Mouse (Mus musculus): Measurements from ENCODE around the gene Sox5.
A peak's percentile ranks its signal among the peaks of the same experiment; 100 is the strongest.

Sox5 gene

DNA sequence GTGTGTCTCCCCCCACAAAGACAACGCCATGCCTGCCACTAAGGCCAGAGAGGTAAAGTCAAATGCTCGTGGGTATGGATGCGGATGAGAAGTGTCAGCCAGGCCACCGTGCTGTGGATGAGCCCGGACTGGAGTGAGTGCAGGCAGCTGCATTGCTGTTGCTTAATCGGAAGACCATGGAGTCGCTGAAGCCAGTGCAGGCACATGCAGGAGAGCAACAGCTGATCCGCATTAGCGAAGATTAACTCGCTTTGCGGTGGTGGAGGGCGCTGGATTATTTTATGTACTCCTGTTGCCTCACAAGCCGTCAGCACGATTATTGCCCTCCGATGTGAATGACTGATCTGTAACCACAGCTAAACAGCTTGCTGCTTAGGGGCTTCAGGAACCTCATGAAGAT, 922.2 kb downstream of the Sox5 start:
- no peak for DNase-seq (ENCODE audit: low read depth, low spot score)

DNA sequence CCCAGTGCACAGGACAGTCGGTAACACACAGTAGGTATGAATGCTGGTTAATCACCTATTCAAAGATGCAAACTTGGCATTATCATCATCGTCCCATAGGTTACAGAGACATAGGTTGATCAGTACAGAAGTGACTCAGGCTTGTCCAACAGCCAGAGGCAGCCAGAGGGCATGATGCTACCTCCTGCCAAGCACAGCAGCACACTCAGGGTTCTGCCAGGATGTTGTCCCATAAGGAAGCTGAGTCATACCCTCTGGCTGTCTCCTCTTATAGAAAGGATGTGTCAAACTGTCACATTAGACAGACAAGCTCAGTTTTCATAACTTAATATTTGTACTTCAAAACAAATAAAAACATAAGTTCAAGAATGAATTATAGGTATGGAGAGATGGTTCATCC, 923.2 kb downstream of the Sox5 start:
- no peak for DNase-seq (ENCODE audit: low read depth, low spot score)

DNA sequence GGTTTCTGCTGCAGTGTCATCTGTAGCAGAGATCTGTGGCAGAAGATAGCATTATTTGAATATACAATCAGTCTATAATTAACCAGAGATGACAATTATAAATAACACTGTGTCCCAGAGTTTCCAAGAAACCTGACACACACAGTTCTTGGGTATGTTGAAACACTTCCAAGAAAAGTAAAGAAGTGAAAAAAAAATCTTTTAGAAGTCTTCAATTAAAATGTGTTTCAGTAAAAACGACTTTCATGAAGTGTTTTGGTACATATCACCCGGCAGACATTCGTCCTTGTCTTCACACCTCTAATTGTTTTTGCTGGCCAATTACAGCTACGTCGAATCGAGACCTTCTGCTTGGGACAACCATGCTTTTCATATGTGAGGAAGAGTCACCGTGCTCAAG, 924.4 kb downstream of the Sox5 start:
- no peak for DNase-seq (ENCODE audit: low read depth, low spot score)

DNA sequence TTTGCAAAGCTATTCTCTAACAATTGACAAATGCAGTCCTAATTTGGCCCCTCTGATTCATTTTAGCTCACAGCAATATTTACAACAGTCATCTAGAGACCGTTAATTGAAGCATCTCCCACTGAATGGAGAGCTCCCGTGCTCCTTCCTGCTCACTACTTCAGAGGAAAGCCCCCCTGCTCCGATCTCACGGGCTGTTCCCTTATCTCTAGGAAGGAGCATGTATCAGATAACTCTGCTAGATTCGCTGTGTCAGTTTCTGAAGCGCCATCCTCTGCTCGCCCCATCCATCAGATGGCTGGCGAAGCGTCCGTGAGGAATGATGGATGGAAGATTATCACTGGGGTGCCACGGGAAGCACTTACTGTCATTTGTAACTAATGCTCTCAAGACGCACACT, 926.4 kb downstream of the Sox5 start:
- DNase-seq (ENCODE audit: low read depth, low spot score), result no peak

DNA sequence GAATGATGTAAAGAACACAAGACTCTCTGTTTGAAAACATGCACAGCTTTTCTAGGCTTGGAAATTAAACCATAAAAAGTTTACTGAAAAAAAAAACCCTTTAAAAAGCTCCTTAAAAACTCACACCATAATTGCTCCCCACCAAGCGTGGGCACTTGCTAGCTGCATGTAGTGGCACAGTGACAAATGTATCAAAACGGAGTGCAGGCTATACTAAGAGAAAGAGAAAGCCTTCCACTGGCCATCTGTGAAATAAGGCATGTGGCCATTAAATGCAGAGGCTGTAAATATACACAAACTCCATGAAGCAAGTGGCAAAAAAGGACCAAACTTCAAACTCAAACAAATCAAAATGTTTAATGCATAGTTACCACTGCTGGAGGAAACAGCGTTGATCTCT, 927.7 kb downstream of the Sox5 start:
- peak; percentile 70 for DNase-seq (ENCODE audit: low read depth, low spot score)

- DNase-seq (ENCODE audit: low read depth, low spot score), result no peak
These were observed 936.0 kb downstream of the Sox5 start for GRCm38 (mm10) chr6:143845761-143846160.

DNA sequence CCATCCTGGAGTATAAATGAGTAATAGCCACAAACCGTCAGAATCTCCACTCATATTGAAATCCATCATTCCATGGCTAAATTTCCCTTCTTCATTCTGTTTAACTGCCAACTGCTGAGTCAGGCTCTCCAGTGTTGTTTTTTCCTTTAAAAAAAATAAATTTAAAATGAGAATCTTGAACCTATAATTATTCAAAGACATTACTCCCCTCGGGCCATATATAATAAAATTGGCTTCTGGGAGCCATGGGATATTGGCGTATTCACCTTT, 937.1 kb downstream of the Sox5 start:
- DNase-seq (ENCODE audit: low read depth, low spot score), result no peak

GRCm38 (mm10) chr6:143843933-143844700, 937.7 kb downstream of the Sox5 start:
- DNase-seq (ENCODE audit: low read depth, low spot score), result no peak

DNA sequence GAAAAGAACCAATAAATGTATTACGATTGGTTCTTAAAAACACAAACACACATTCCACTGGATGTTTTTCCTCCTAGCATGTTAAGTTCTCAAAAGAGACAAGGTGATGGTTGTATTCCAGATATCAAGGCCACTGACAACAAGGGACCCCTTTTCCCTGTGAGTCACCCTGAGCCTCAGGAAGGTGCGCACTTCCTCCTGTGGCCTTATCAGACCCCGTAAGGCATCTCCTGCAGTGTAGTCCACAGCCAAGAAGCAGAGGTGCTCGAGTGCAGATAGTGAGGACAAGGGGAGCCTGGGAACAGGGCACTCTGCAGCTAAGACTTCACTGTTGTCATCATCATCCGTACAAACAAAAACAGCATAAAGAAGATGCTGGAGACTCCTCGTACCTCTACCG, 939.8 kb downstream of the Sox5 start:
- DNase-seq (ENCODE audit: low read depth, low spot score), result no peak

DNA sequence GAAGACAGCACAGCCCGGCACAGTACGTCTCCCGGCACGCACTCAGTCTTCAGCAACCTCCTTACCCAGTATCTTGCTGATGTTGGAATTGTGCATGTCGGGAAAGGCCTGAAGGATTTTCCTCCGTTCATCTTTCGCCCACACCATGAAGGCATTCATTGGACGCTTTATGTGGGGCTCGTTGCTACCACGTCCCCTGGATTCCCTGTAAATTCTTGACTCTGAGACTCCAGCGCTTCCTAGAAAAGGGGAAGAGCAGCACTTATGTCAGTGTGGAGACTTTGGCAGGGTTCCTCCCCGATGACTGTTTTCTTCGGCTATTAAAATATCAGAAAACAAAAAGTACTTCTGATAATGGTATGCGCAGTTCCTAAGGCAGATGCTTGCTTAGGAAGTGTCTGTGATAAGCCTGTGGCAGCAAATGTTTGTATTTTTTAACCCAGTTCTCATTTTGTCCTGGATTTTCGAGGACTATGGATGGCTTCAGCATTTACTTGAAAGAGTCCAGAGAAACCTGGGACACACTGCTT, 940.6 kb downstream of the Sox5 start:
- no peak for DNase-seq (ENCODE audit: low read depth, low spot score)

DNA sequence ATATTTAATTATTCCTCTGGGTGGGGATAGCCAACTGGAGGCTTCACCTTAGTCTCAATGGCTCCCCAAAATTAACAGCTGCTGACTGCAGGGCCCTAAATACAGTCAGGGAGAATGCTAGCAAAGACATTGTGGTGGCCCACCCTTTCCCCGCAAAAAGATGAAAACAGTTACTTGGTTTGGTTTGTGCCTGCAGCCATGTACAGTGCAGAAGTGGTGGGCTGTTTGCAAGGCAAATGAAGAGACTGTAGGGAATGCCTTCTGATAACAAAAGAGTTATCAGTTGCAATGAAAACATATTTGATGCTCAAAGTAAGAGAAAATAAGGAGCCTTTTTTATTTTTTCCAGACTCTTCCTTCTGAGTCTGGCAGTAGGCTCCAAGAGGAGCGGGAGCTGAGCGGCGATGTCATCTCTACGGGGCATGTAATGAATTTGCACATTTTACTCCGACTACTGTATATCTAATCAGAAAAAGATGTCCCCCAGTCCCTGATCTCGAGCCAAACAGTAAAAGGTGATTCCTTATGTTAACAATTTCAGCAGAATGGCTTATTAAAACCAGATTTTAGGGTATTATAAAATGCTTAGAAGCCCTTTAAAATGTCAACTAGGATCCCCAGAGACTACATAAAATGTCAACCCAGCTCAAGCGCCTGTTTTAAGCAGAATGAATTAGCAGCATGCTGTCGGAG, 943.2 kb downstream of the Sox5 start:
- no peak for DNase-seq (ENCODE audit: low read depth, low spot score)

GRCm38 (mm10) chr6:143835331-143835730, 946.4 kb downstream of the Sox5 start:
- DNase-seq (ENCODE audit: low read depth, low spot score), result no peak

DNA sequence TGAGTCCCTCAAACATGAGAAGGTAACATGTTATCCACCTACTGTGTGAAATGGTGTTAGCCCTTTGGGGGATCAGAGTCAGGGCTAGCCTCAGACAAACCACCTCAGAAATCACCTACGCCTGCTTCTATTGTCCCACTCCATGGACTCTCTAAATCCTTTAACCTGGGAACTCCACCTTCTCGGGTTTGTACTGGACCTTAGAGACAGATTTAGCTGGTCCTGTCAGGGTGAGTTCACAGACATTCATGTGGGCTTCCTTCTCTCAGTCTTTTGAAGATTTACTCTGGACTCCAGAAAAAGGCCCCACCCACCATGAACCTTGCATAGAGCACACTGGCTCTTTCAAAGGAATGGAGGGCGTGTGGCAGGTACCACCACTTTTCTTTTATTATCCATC, 947.8 kb downstream of the Sox5 start:
- DNase-seq (ENCODE audit: low read depth, low spot score), result no peak

DNA sequence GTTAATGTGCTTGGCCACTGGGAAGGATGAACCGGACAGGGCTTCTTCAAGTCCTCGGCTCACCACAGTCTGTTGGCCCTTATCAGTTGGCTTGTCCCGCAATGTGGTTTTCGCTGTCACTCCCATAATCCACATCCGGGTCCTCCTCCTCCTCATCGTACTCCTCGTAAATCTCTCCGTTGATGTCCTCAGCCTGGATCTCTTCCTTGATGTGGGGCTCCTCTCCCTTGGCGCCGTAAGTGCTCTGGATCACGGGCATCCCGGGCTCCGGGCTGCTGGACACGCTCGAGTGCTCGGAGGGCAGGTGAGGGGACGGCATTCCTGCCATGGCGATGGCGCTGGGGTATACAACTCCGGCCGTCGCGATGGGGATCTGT, 948.6 kb downstream of the Sox5 start:
- DNase-seq (ENCODE audit: low read depth, low spot score), result no peak

DNA sequence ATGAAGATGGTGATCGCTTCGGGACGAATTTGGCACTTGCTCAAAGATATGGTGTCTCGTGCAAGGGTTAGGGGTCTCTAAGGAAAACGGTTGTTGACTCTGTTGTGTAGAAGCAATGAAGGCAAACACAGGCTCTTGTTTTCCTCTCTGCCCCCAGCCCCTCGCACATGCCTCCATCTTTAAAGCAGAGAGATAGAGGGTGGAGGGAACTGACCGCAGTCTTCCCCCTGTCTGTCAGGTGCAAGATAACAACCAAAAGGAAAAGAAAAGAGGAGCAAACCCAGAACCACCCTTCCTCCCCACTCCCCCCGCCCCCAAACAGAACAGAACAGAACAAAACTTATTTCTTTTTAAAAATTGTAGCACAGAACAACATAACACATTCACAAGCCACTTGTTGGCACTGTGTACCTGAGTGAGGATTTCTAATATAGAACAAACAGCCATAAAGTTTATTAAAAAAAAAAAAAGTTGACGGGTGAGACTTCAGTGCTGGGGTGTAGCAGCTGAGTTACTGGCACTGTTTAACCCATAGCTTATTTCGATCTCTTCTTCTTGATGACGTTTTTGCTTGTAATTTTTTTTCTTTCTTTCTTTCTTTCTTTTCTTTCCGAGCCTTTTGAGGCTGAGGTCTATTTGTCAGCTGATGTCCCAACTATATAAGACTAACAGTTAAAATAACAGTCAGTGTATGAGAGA, 949.1 kb downstream of the Sox5 start:
- no peak for DNase-seq (ENCODE audit: low read depth, low spot score)

DNA sequence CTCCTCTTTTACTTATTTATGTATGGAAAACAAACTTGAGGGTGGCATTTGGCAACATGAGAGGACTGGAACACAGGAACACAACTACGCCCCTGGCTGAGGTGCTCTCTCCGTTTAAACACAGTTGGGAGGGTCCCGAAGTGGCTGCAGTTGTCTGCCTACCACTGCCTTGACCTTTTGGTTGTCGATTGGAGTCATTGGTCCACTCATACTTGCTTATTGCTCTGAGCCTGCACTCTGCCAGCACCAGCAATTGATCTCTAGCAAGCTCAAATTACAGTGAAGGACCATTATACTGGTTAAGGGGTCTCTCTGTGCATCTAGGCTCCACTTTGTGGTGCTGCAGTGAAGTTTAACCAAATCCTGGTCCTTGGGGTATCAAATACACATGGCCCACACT, 950.5 kb downstream of the Sox5 start:
- DNase-seq (ENCODE audit: low read depth, low spot score), result no peak

GRCm38 (mm10) chr6:143830131-143830530, 951.6 kb downstream of the Sox5 start:
- no peak for DNase-seq (ENCODE audit: low read depth, low spot score)

DNA sequence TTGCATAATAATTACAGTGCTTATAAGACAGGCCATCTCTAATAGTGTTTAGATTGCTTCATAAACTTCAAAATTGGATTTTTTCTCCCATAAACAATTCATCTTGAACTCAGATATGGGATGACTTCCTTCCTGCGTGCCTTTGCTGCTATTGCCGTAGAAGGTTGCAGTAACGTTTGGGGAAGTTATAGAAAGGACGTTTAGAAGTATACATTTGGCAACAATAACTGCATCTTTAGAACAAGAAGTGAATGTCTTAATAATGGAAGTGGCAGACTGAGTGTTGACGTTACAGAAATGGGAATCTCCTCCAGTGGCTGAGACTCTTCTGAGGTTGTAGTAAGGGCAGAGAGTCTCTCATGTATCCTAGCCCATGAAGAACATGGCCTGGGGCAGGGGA, 955.0 kb downstream of the Sox5 start:
- DNase-seq (ENCODE audit: low read depth, low spot score), result no peak

- DNase-seq (ENCODE audit: low read depth, low spot score), result no peak
These were observed 955.8 kb downstream of the Sox5 start for GRCm38 (mm10) chr6:143825966-143826365.

DNA sequence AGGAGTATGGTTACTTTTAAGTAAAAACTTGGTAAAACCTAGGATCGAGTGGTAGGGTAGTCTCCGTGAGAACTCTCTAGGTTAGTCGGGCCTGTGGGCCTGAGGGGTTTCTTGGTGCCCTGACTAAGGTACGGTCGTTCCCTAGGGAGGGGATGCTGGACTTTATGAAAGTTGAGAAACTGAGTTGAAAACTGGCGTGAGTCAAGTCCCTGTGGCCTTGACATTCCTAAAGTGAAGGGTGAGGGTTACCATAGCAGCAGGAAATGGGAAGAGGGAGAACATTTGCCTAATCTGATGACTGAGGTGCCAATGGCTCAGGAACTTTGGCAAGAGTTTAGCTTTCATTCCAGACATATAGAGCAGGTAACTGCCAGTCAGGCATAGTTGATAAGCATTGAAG, 956.7 kb downstream of the Sox5 start:
- no peak for DNase-seq (ENCODE audit: low read depth, low spot score)

DNA sequence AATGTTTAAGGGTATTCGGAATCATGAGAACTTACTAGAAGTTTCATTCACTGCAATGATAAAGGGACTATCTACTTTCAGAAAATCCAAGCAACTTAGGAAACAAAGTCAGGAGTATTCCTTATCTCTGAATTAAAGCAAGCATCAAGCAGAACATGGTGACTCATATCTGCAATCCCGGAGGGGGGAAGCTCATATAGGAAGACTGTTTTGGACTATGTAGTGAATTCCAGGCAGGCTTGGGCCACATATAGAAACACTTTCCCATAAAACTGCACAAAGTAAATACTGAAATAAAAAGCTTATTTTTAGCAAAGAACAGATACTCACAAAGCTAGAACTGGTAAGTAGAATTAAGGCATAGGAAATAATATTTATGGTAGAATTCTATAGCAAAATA, 993.3 kb downstream of the Sox5 start:
- peak; percentile 42 for DNase-seq (ENCODE audit: low read depth, low spot score)

GRCm38 (mm10) chr6:143787360-143787759, 994.4 kb downstream of the Sox5 start:
- no peak for DNase-seq (ENCODE audit: low read depth, low spot score)

DNA sequence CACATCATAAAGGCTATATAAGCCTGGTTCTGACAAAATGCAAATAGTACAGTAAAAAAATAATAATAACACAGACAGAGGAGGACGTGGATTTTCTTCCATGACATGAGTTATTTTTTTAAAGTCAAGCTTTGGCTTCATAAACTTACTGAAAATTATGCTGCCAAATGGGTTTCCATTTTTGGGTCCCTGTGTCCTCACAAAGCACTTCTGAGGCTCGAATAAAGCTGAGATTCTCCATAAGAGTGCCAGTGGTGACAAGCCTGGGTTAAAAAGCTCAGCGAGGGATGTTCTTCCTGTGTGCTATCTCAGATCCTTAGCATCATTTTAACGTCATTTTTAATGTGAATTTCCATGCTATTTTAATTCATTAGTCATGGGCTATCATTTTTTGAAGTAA, 996.1 kb downstream of the Sox5 start:
- DNase-seq (ENCODE audit: low read depth, low spot score), result peak; percentile 31

Measured in telencephalon, adult 2 months (tissue).